Mouse (Mus musculus) ES-Bruce4 (cell line): ENCODE data around the gene Rab9b.

Source experiments
- CTCF ChIP-seq: IDR thresholded peaks from one replicate; pipeline ENCODE4 v1.8.1; 2011; ENCODE audit warnings: low read depth, low read length
- POLR2A ChIP-seq: IDR thresholded peaks from one replicate; pipeline ENCODE4 v1.8.1; 2011; ENCODE audit warnings: low read length; ENCODE audit not compliant: insufficient read depth

DNA sequence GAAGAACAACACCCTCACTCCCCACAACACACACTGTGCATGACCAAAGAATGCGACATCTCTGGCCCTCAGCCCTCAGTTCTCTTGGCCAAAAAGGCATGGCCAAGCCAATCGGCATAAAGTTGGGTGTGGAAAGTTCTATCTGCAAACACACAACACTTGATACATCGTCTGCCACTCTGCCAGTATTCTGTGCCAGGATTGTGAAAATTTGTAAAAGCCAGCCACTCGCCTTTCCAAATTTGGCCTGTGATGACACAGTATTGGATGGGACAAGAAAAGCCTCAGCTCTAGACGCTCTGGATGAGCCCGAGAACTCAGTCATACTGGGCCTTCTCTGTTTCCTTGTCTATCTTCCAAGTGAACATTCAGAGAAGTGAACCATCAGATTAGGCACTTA lies 48.8 kb downstream of the Rab9b start:
- TF ChIP-seq POLR2A = no peak
- TF ChIP-seq CTCF = no peak
